Mouse (Mus musculus): Measurements from ENCODE around the gene Smcp.

DNA sequence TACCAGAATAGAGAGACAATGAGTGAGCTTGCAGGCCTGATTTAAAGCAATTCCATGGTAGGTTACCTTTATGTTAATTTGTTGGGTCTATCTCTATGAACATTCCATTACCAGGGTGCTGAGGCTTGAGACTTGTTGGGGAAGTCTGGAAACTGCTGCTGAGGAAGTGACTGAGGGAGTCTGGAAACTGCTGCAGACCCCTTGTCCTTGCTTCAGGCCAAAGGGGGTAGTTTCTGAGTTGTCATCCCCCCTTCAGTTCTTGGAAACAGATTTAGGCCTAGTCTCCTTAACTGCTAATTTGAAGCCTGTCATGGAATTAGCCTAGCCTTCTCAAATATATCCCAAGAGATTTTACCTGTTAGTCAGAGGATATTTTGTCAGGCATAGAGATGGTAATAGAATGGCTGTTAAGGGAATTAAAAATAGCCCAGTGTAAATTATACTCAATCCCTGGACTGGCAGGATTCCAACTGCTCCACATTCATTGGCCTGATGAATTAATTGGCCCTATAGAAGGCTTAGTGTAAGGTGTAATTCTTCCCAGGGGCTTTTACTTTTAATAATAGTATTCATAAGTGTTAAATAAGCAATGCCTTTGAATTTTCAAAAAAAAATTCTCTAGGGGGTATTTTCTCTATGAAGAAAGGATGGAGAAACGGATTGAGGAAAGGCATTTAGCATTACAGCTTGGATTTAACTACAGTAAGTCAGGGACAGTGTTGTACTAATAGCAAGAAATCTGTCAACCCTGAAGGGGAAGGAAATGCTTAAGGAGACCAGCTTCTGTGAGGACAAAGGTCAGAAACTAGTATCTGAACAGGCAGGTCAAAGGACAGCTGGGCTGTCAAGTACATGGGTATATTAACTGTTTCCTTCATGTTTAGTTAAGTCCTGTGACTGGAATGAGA is 49.2 kb upstream of the Smcp start:
- TF ChIP-seq POLR2A (IDR thresholded peaks at IDR 0.05; ENCODE audit: borderline replicate concordance, extremely low read depth, insufficient read depth, insufficient read length, poor library complexity, severe bottlenecking) (no peak), CTCF (IDR thresholded peaks at IDR 0.05; ENCODE audit: borderline replicate concordance, extremely low read depth, insufficient read depth, insufficient read length) (no peak)

Data from brain, embryonic 14.5 days (tissue).